Mouse (Mus musculus): ENCODE measurements around the gene Olfr223. TPM values are rescaled to one million over a fixed set of nuclear protein-coding genes. Genes with fewer than 3 reads are reported as not detected.
A peak's percentile ranks its signal among the peaks of the same experiment; 100 is the strongest.

Gene Olfr223
- total and polyA plus RNA-seq, 3 experiments: not detected

GRCm38 (mm10) chr11:59629871-59630270 is 36.8 kb upstream of the Olfr223 start:
- Histone ChIP-seq H3K36me3 (ENCODE audit: control insufficient read depth in 1 of 2, insufficient read depth in 2 of 2, low read length in 2 of 2) (no peaks in the 10 kb centered on the region), H3K79me2 (ENCODE audit: control insufficient read depth, insufficient read depth, low read length, poor library complexity) (no peaks in the 10 kb centered on the region), H3K4me1 (ENCODE audit: control insufficient read depth in 1 of 2, insufficient read depth in 2 of 2, low read length in 2 of 2) (0 out of 4 replicates have a peak, but pooled peaks cover 0 to 4% of the 10 kb centered on the region in 2 experiments), H3K9ac (ENCODE audit: control insufficient read depth, low read depth, low read length, poor library complexity, severe bottlenecking) (no peak overlapping the region), H3K9me3 (replicated peaks; ENCODE audit: insufficient read depth, low read length) (no peaks in the 10 kb centered on the region), H3K27ac (ENCODE audit: control insufficient read depth, low read depth, low read length) (no peak overlapping the region), H3K27me3 (ENCODE audit: control insufficient read depth in 1 of 2, insufficient read depth in 2 of 2, low read length in 2 of 2) (peaks cover 0 to 3% of the 10 kb centered on the region in 2 experiments; a peak in 3 of 4 replicates), H3K4me3 (ENCODE audit: control insufficient read depth in 1 of 2, insufficient read depth in 1 of 2, low read depth in 2 of 2, low read length in 2 of 2) (no peak overlapping the region)
- DNase-seq (ENCODE audit: low read depth, low spot score): no peak
- TF ChIP-seq TCF12 (IDR thresholded peaks at IDR 0.05; ENCODE audit: low read depth, low read length) (no peak), POLR2A (IDR thresholded peaks at IDR 0.05; ENCODE audit: control insufficient read depth in 1 of 2, insufficient read depth in 1 of 2, low read depth in 1 of 2, low read length in 2 of 2, poor library complexity in 1 of 2) (no peak), CTCF (IDR thresholded peaks at IDR 0.05 in 2 of 3, conservative IDR thresholded peaks at IDR 0.05 in 1 of 3; ENCODE audit: control insufficient read depth in 1 of 3, insufficient read depth in 1 of 3, low read depth in 2 of 3, low read length in 3 of 3, poor library complexity in 1 of 3, severe bottlenecking in 1 of 3) (no peak), MYB (IDR thresholded peaks at IDR 0.05; ENCODE audit: low read depth, low read length) (no peak), GABPA (IDR thresholded peaks at IDR 0.05; ENCODE audit: low read depth, low read length) (no peak), RAD21 (IDR thresholded peaks at IDR 0.05; ENCODE audit: low read depth, low read length) (no peak), GATA1 (IDR thresholded peaks at IDR 0.05; ENCODE audit: low read depth, low read length) (no peak), CHD1 (IDR thresholded peaks at IDR 0.05; ENCODE audit: low read depth, low read length) (no peak), HCFC1 (IDR thresholded peaks at IDR 0.05; ENCODE audit: low read depth, low read length) (no peak), POLR2AphosphoS5 (IDR thresholded peaks at IDR 0.05; ENCODE audit: borderline replicate concordance, low read depth, low read length) (no peak), MEF2A (IDR thresholded peaks at IDR 0.05; ENCODE audit: extremely low read depth, insufficient replicate concordance, low read depth, low read length, poor library complexity, severe bottlenecking) (no peak), CHD2 (IDR thresholded peaks at IDR 0.05; ENCODE audit: low read length) (no peak), SMC3 (IDR thresholded peaks at IDR 0.05; ENCODE audit: low read depth, low read length) (no peak), MAFK (IDR thresholded peaks at IDR 0.05; ENCODE audit: borderline replicate concordance, low read depth, low read length) (no peak), NELFE (IDR thresholded peaks at IDR 0.05; ENCODE audit: low read depth, low read length) (no peak), TAL1 (IDR thresholded peaks at IDR 0.05; ENCODE audit: low read length) (no peak), MAX (IDR thresholded peaks at IDR 0.05; ENCODE audit: low read length) (no peak), USF2 (IDR thresholded peaks at IDR 0.05; ENCODE audit: borderline replicate concordance in 1 of 2, insufficient read depth in 1 of 2, low read depth in 1 of 2, low read length in 2 of 2) (no peak)

GRCm38 (mm10) chr11:59628177-59628576 is 35.1 kb upstream of the Olfr223 start:
- Histone ChIP-seq H3K36me3 (ENCODE audit: control insufficient read depth in 1 of 2, insufficient read depth in 2 of 2, low read length in 2 of 2) (no peaks in the 10 kb centered on the region), H3K9me3 (replicated peaks; ENCODE audit: insufficient read depth, low read length) (no peaks in the 10 kb centered on the region), H3K4me1 (ENCODE audit: control insufficient read depth in 1 of 2, insufficient read depth in 2 of 2, low read length in 2 of 2) (peaks cover under 1 to 2% of the 10 kb centered on the region in 2 experiments; a peak in 1 of 4 replicates), H3K27ac (ENCODE audit: control insufficient read depth, low read depth, low read length) (no peak overlapping the region), H3K9ac (ENCODE audit: control insufficient read depth, low read depth, low read length, poor library complexity, severe bottlenecking) (no peak overlapping the region), H3K79me2 (ENCODE audit: control insufficient read depth, insufficient read depth, low read length, poor library complexity) (no peaks in the 10 kb centered on the region), H3K27me3 (ENCODE audit: control insufficient read depth in 1 of 2, insufficient read depth in 2 of 2, low read length in 2 of 2) (peaks cover 0 to 3% of the 10 kb centered on the region in 2 experiments; a peak in 3 of 4 replicates), H3K4me3 (ENCODE audit: control insufficient read depth in 1 of 2, insufficient read depth in 1 of 2, low read depth in 2 of 2, low read length in 2 of 2) (no peak overlapping the region)
- DNase-seq (ENCODE audit: low read depth, low spot score): no peak
- no peak for TF ChIP-seq SIN3A (IDR thresholded peaks at IDR 0.05; ENCODE audit: low read length)
- TF ChIP-seq MAFK (IDR thresholded peaks at IDR 0.05; ENCODE audit: borderline replicate concordance, low read depth, low read length): 0 out of 2 replicates have a peak, but pooled peaks have one; percentile 8

All from MEL (cell line).